Mouse (Mus musculus): ENCODE data around the gene Frmd4a. TPM values are rescaled to one million over a fixed set of nuclear protein-coding genes. Genes with fewer than 3 reads are reported as not detected.

Frmd4a gene
- polyA plus RNA-seq, 1 experiment from 2014 or later = 16.8 TPM

DNA sequence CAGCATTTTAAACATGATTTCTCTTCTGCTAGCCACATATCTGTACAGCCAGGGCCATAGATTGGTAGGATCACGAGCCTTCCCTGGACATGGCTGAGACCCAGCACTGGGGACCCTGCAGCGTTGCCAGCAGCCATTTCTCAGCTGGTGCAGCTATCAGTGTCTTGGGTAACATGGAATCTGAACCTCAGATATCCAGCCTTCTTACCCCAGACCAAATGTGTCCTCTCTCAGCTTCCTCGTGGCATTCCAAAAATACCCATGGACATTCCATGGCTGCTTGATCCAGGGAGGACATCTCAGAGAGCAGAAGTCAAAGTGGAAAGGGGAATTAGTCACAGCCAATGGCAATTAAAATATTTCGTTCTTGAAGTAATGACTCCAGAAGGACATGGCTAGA lies 321.6 kb downstream of the Frmd4a start:
- H3K27ac ChIP-seq = no peak overlapping the region
- ATAC-seq (replicated peaks; ENCODE audit: low FRiP score, low read depth) = no peak
- WGBS = 61% methylated on average over 4 of the region's 4 CpGs

GRCm38 (mm10) chr2:4339530-4340218 lies 322.2 kb downstream of the Frmd4a start:
- Histone ChIP-seq H3K27me3 (ENCODE audit: insufficient read depth, low read length) (no peaks in the 10 kb centered on the region), H3K4me2 (ENCODE audit: low read length) (no peak overlapping the region), H3K4me3 (replicated peaks; ENCODE audit: low read depth, low read length) (no peak overlapping the region), H3K27ac (no peak overlapping the region), H3K36me3 (ENCODE audit: insufficient read depth, low read length) (no peaks in the 10 kb centered on the region), H3K9ac (ENCODE audit: low read depth, low read length) (no peak overlapping the region), H3K4me1 (replicated peaks; ENCODE audit: insufficient read depth, low read length) (no peaks in the 10 kb centered on the region), H3K9me3 (replicated peaks; ENCODE audit: low read length) (no peaks in the 10 kb centered on the region)
- TF ChIP-seq CTCF (IDR thresholded peaks at IDR 0.05; ENCODE audit: low read depth) = no peak
- ATAC-seq (replicated peaks; ENCODE audit: low FRiP score, low read depth) = no peak
- no peak for DNase-seq (ENCODE audit: low spot score)
- 66% methylated on average over 3 of the region's 3 CpGs for whole genome bisulfite sequencing

More for the DNA sequence above, 321.6 kb downstream of the Frmd4a start:
- Histone ChIP-seq H3K4me2 (ENCODE audit: low read length) (no peak overlapping the region), H3K4me3 (replicated peaks; ENCODE audit: low read depth, low read length) (no peak overlapping the region), H3K36me3 (ENCODE audit: insufficient read depth, low read length) (no peaks in the 10 kb centered on the region), H3K27me3 (ENCODE audit: insufficient read depth, low read length) (no peaks in the 10 kb centered on the region), H3K9me3 (replicated peaks; ENCODE audit: low read length) (no peaks in the 10 kb centered on the region), H3K4me1 (replicated peaks; ENCODE audit: insufficient read depth, low read length) (no peaks in the 10 kb centered on the region), H3K9ac (ENCODE audit: low read depth, low read length) (no peak overlapping the region)
- DNase-seq (ENCODE audit: low spot score) = no peak
- no peak for TF ChIP-seq CTCF (IDR thresholded peaks at IDR 0.05; ENCODE audit: low read depth)

DNA sequence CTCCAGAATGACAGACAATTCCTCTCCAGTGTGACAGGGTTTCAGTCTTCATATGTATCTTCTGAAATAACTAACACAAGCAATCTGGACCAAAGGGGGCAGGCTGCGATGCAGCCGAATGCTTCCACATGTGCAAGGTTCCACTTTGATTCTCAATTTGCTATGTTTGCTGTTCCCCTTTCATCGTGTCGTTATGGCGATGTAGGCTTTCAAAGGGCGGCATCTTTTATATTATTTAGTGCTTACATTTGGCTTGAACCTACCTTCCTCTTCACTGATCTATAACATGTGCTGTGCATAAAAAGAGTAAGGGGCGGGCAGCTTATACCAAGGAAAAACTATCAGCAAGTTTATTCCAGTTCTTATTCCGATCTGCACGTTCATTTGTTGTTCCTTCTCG lies 322.9 kb downstream of the Frmd4a start:
- Histone ChIP-seq H3K9ac (ENCODE audit: low read depth, low read length) (no peak overlapping the region), H3K4me3 (replicated peaks; ENCODE audit: low read depth, low read length) (no peak overlapping the region), H3K36me3 (ENCODE audit: insufficient read depth, low read length) (no peaks in the 10 kb centered on the region), H3K9me3 (replicated peaks; ENCODE audit: low read length) (no peaks in the 10 kb centered on the region), H3K4me2 (ENCODE audit: low read length) (no peak overlapping the region), H3K27ac (no peak overlapping the region), H3K4me1 (replicated peaks; ENCODE audit: insufficient read depth, low read length) (no peaks in the 10 kb centered on the region), H3K27me3 (ENCODE audit: insufficient read depth, low read length) (no peaks in the 10 kb centered on the region)
- no peak for TF ChIP-seq CTCF (IDR thresholded peaks at IDR 0.05; ENCODE audit: low read depth)
- DNase-seq (ENCODE audit: low spot score) (no peak), ATAC-seq (replicated peaks; ENCODE audit: low FRiP score, low read depth) (no peak)
- 79% methylated on average over 10 of the region's 10 CpGs for WGBS

- no peak overlapping the region for H3K27ac ChIP-seq
- DNase-seq (ENCODE audit: low spot score) = no peak
- H3K4me3 ChIP-seq (replicated peaks; ENCODE audit: low read depth, low read length) = no peak overlapping the region
- H3K4me2 ChIP-seq (ENCODE audit: low read length) = no peak overlapping the region
- no peak for ATAC-seq (replicated peaks; ENCODE audit: low FRiP score, low read depth)
- H3K9ac ChIP-seq (ENCODE audit: low read depth, low read length) = no peak overlapping the region
- 56% methylated on average over 1 of the region's 1 CpGs for WGBS
- H3K36me3 ChIP-seq (ENCODE audit: insufficient read depth, low read length) = no peaks in the 10 kb centered on the region
- H3K9me3 ChIP-seq (replicated peaks; ENCODE audit: low read length) = no peaks in the 10 kb centered on the region
- no peaks in the 10 kb centered on the region for H3K27me3 ChIP-seq (ENCODE audit: insufficient read depth, low read length)
- no peaks in the 10 kb centered on the region for H3K4me1 ChIP-seq (replicated peaks; ENCODE audit: insufficient read depth, low read length)
- no peak for TF ChIP-seq CTCF (IDR thresholded peaks at IDR 0.05; ENCODE audit: low read depth)
Measured at GRCm38 (mm10) chr2:4341141-4341540, 323.6 kb downstream of the Frmd4a start.

GRCm38 (mm10) chr2:4342005-4342404 lies 324.5 kb downstream of the Frmd4a start:
- WGBS = 85% methylated on average over 7 of the region's 7 CpGs
- ATAC-seq (replicated peaks; ENCODE audit: low FRiP score, low read depth) (no peak), DNase-seq (ENCODE audit: low spot score) (no peak)
- H3K9ac ChIP-seq (ENCODE audit: low read depth, low read length) = no peak overlapping the region
- H3K4me3 ChIP-seq (replicated peaks; ENCODE audit: low read depth, low read length) = no peak overlapping the region
- H3K36me3 ChIP-seq (ENCODE audit: insufficient read depth, low read length) = no peaks in the 10 kb centered on the region
- H3K27ac ChIP-seq = no peak overlapping the region
- no peaks in the 10 kb centered on the region for H3K9me3 ChIP-seq (replicated peaks; ENCODE audit: low read length)
- H3K4me2 ChIP-seq (ENCODE audit: low read length) = no peak overlapping the region
- TF ChIP-seq CTCF (IDR thresholded peaks at IDR 0.05; ENCODE audit: low read depth) = no peak
- H3K27me3 ChIP-seq (ENCODE audit: insufficient read depth, low read length) = no peaks in the 10 kb centered on the region
- H3K4me1 ChIP-seq (replicated peaks; ENCODE audit: insufficient read depth, low read length) = no peaks in the 10 kb centered on the region; the same call in 1 of the 2 replicates

DNA sequence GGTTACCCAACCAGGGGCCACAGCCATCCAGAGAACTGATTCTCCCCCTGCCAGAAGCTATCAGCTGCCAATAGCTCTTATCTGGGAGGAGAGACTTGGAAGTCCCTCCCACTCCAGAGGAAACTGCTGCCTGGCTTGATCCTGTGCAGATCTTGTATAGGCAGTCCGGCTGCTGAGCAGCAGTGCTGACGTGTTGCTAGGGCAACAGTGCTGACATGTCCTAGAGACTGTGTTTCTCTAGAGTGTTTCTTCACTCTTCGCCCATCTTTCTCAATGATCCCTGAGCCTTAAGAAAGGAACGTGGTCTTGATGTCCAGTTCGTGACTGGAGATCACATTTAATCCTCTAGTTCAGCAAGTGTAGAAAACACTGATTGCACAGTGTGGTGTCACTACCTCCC lies 326.9 kb downstream of the Frmd4a start:
- 87% methylated on average over 5 of the region's 5 CpGs for WGBS
- no peaks in the 10 kb centered on the region; the same call in 1 of the 2 replicates for H3K4me1 ChIP-seq (replicated peaks; ENCODE audit: insufficient read depth, low read length)
- DNase-seq (ENCODE audit: low spot score) = no peak
- TF ChIP-seq CTCF (IDR thresholded peaks at IDR 0.05; ENCODE audit: low read depth) = no peak
- ATAC-seq (replicated peaks; ENCODE audit: low FRiP score, low read depth) = no peak
- no peak overlapping the region for H3K4me3 ChIP-seq (replicated peaks; ENCODE audit: low read depth, low read length)
- H3K27me3 ChIP-seq (ENCODE audit: insufficient read depth, low read length) = no peaks in the 10 kb centered on the region
- H3K4me2 ChIP-seq (ENCODE audit: low read length) = no peak overlapping the region
- H3K9me3 ChIP-seq (replicated peaks; ENCODE audit: low read length) = no peaks in the 10 kb centered on the region
- H3K27ac ChIP-seq = no peak overlapping the region
- no peak overlapping the region for H3K9ac ChIP-seq (ENCODE audit: low read depth, low read length)
- no peaks in the 10 kb centered on the region for H3K36me3 ChIP-seq (ENCODE audit: insufficient read depth, low read length)

DNA sequence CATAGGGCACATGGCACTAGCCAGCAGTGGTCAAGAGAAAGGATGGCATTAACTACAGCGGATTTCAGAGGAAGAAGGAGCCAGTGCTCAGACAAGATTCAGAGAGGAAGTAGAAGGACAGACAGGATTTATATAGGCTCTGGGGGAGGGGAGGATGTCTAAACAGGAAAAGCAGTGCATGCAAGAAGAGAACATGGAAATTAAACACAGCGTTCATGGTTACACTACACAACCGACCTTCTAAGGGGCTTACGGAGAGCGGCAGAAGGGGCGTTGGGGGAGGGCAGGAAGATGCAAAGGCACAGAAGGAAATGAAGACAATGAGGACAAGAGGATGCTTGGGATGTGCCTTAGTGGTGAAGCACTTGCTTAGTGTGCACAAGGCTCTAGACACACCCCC lies 328.7 kb downstream of the Frmd4a start:
- no peak for TF ChIP-seq CTCF (IDR thresholded peaks at IDR 0.05; ENCODE audit: low read depth)
- no peaks in the 10 kb centered on the region for H3K9me3 ChIP-seq (replicated peaks; ENCODE audit: low read length)
- DNase-seq (ENCODE audit: low spot score) = peak; percentile 68
- no peaks in the 10 kb centered on the region for H3K27me3 ChIP-seq (ENCODE audit: insufficient read depth, low read length)
- no peaks in the 10 kb centered on the region for H3K36me3 ChIP-seq (ENCODE audit: insufficient read depth, low read length)
- no peak overlapping the region for H3K9ac ChIP-seq (ENCODE audit: low read depth, low read length)
- 48% methylated on average over 6 of the region's 6 CpGs for WGBS
- H3K4me2 ChIP-seq (ENCODE audit: low read length) = 0 out of 2 replicates have a peak overlapping the region, but pooled peaks have one; percentile 8
- H3K4me3 ChIP-seq (replicated peaks; ENCODE audit: low read depth, low read length) = no peak overlapping the region
- ATAC-seq (replicated peaks; ENCODE audit: low FRiP score, low read depth) = no peak
- no peaks in the 10 kb centered on the region; the same call in 1 of the 2 replicates for H3K4me1 ChIP-seq (replicated peaks; ENCODE audit: insufficient read depth, low read length)
- H3K27ac ChIP-seq = no peak overlapping the region

Data from kidney, postnatal 0 days (tissue).